Mouse (Mus musculus): Measurements from ENCODE around the gene Itpk1.

- TF ChIP-seq CTCF (IDR thresholded peaks at IDR 0.05) (no peak), POLR2A (IDR thresholded peaks at IDR 0.05; ENCODE audit: insufficient read depth, low read depth, low read length) (no peak)
Observed at GRCm38 (mm10) chr12:102535796-102536195, 168.9 kb downstream of the Itpk1 start.
